Mouse (Mus musculus): ENCODE results near the gene Gm49322. TPM values are rescaled to one million over a fixed set of nuclear protein-coding genes. Genes with fewer than 3 reads are reported as not detected.

Gm49322 gene
- polyA plus RNA-seq, 1 experiment, result 2.2 TPM

DNA sequence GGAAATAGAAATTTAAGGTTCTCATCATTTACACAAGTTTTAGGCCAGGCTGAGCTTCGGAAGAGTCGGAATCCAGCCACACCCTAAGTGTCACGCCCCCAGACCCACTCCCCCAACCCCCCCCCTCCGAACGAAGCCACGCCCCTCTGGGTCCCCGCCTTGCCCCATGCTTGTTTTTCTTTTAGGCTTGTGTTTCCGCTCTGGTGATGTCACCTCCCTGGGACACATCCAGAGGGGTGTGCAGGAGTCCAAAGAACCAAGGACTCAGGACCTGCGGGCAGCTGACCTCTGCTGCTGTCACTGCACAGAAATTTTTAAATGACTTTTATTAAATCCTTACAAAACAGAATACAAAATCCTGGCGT lies 59.2 kb downstream of the Gm49322 start:
- 5% methylated on average over 10 of the region's 10 CpGs for WGBS
- Histone ChIP-seq H3K36me3 (ENCODE audit: control insufficient read depth, insufficient read depth, low read length) (peaks cover 44% of the 10 kb centered on the region), H3K27me3 (ENCODE audit: control insufficient read depth, insufficient read depth, low read length) (no peaks in the 10 kb centered on the region), H3K4me3 (ENCODE audit: low read depth, low read length) (peak overlapping the region; percentile 5; the same call in 1 of the 2 replicates), H3K4me1 (ENCODE audit: control insufficient read depth, insufficient read depth, insufficient read length, low read length) (peaks cover 37% of the 10 kb centered on the region), H3K27ac (ENCODE audit: insufficient read depth, low read depth, low read length) (peak overlapping the region; percentile 97)
- TF ChIP-seq POLR2A (IDR thresholded peaks at IDR 0.05; ENCODE audit: low read depth, low read length) (no peak), CTCF (IDR thresholded peaks at IDR 0.05; ENCODE audit: extremely low read depth, insufficient read length, insufficient replicate concordance, low read depth, low read length) (no peak)

Other genes with a start within 250 kb of the Gm49322 start
- gene Plk5, start 249.6 kb upstream of the Gm49322 start, polyA plus RNA-seq (2012; rRNA removed), result 0.75 and 5.9 TPM in 2 replicates
- 10.3 and 20.6 TPM in 2 replicates for gene Mex3d, start 218.4 kb upstream of the Gm49322 start, polyA plus RNA-seq (2012; rRNA removed)
- gene Mbd3, start 206.5 kb upstream of the Gm49322 start, polyA plus RNA-seq (2012; rRNA removed), result 55.1 and 85.7 TPM in 2 replicates
- 2,051 and 2,588 TPM in 2 replicates for gene Uqcr11, start 199.2 kb upstream of the Gm49322 start, polyA plus RNA-seq (2012; rRNA removed)
- 45.6 and 101 TPM in 2 replicates for gene Tcf3, start 172.4 kb upstream of the Gm49322 start, polyA plus RNA-seq (2012; rRNA removed)
- gene Onecut3, start 111.2 kb upstream of the Gm49322 start, polyA plus RNA-seq (2012; rRNA removed), result 0.29 and 2.8 TPM in 2 replicates
- gene Atp8b3, start 66.9 kb upstream of the Gm49322 start, polyA plus RNA-seq (2012; rRNA removed), result not detected in 2 replicates
- 33.1 and 63.7 TPM in 2 replicates for gene Rexo1, start 44.5 kb upstream of the Gm49322 start, polyA plus RNA-seq (2012; rRNA removed)
- 18.4 and 33.2 TPM in 2 replicates for gene Klf16, start 28.7 kb upstream of the Gm49322 start, polyA plus RNA-seq (2012; rRNA removed)
- 381 and 644 TPM in 2 replicates for gene Abhd17a, start 15.7 kb upstream of the Gm49322 start, polyA plus RNA-seq (2012; rRNA removed)
- gene Scamp4, start 3.1 kb upstream of the Gm49322 start, polyA plus RNA-seq (2012; rRNA removed), result 84.0 and 130 TPM in 2 replicates
- gene Adat3, start 3.1 kb upstream of the Gm49322 start, polyA plus RNA-seq (2012; rRNA removed), result 18.2 and 23.9 TPM in 2 replicates
- gene Csnk1g2, start 16.8 kb downstream of the Gm49322 start, polyA plus RNA-seq (2012; rRNA removed), result 115 and 266 TPM in 2 replicates
- gene Btbd2, start 51.0 kb downstream of the Gm49322 start, polyA plus RNA-seq (2012; rRNA removed), result 45.4 and 84.1 TPM in 2 replicates
- gene Mknk2, start 72.1 kb downstream of the Gm49322 start, polyA plus RNA-seq (2012; rRNA removed), result 96.1 and 146 TPM in 2 replicates
- gene Mob3a, start 96.0 kb downstream of the Gm49322 start, polyA plus RNA-seq (2012; rRNA removed), result 26.5 and 40.0 TPM in 2 replicates
- gene Izumo4, start 96.2 kb downstream of the Gm49322 start, polyA plus RNA-seq (2012; rRNA removed), result 20.8 and 36.3 TPM in 2 replicates
- gene Ap3d1, start 136.2 kb downstream of the Gm49322 start, polyA plus RNA-seq (2012; rRNA removed), result 64.9 and 110 TPM in 2 replicates
- 57.6 and 83.7 TPM in 2 replicates for gene Dot1l, start 149.2 kb downstream of the Gm49322 start, polyA plus RNA-seq (2012; rRNA removed)
- gene Sf3a2, start 192.2 kb downstream of the Gm49322 start, polyA plus RNA-seq (2012; rRNA removed), result 23.0 and 40.2 TPM in 2 replicates
- 26.0 and 41.8 TPM in 2 replicates for gene Plekhj1, start 192.6 kb downstream of the Gm49322 start, polyA plus RNA-seq (2012; rRNA removed)
- gene Amh, start 199.2 kb downstream of the Gm49322 start, polyA plus RNA-seq (2012; rRNA removed), result 0.87 and 0.95 TPM in 2 replicates
- gene Jsrp1, start 207.5 kb downstream of the Gm49322 start, polyA plus RNA-seq (2012; rRNA removed), result not detected in 2 replicates
- 771 and 1,172 TPM in 2 replicates for gene Oaz1, start 220.6 kb downstream of the Gm49322 start, polyA plus RNA-seq (2012; rRNA removed)
- 0.06 and 0.08 TPM in 2 replicates for gene Lingo3, start 238.0 kb downstream of the Gm49322 start, polyA plus RNA-seq (2012; rRNA removed)
- gene Lsm7, start 249.2 kb downstream of the Gm49322 start, polyA plus RNA-seq (2012; rRNA removed), result 61.1 and 82.7 TPM in 2 replicates
- 43.1 and 81.2 TPM in 2 replicates for gene Sppl2b, start 249.3 kb downstream of the Gm49322 start, polyA plus RNA-seq (2012; rRNA removed)

All from small intestine, adult 2 months (tissue).